Mouse (Mus musculus) left cerebral cortex, postnatal 14 days (tissue): ENCODE measurements around the gene Ambra1. TPM values are rescaled to one million over a fixed set of nuclear protein-coding genes. Genes with fewer than 3 reads are reported as not detected.

ENCODE experiments used
- DNase-seq, 2 experiments: peaks; one replicate each; pipeline ENCODE4 v3.0.0; 2021 to 2022; ENCODE audit warnings: low spot score in 2 of 2, mixed read lengths in 1 of 2
- intact Hi-C: fragments of 180-260 bp; cut with DNase I; formaldehyde crosslinking; loops from one replicate; pipeline ENCODE4 v1.15.1; 2025
- microRNA-seq, 2 experiments: library from miRNA; unstranded; fragments of <30 nt; microRNA quantifications; one replicate each; pipeline ENCODE4 v1.2.0; 2022
- total RNA-seq, 2 experiments: library from RNA; stranded (reverse); gene quantifications; 2 replicates each; pipeline ENCODE4 v1.2.3; 2021

Gene Ambra1
- total RNA-seq, 2 experiments from 2014 or later: 51.9 to 54.3 TPM

DNA sequence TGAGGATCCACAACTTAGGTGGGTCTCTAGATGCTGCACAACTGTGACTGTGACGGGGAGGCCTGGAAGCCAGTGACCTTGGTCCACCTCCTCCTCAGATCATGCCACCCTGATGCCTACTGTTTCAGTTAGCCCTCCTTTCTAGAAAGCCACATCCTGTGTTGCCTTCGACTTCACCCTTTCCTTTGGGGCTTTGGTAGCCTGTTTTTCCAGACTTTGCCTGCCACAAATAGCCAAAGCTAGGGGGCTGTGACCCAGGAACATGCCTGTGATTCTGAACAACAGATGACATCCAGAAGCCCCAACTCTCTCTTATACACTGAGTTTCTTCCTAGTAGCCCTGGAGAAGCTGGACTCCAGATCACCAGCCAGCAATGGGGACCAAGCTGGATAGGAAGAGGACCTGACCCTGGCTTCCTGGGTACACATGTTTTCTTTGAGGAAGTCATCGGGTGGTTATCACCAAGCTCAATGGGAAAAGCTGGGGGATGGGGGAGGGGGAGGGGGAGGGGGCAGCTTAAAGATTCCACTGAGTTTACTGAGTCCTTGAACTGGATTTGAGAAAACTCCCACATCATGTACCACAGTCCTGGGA lies 234.8 kb downstream of the Ambra1 start:
- intact Hi-C loops: no loop called here
- no peak for DNase-seq

DNA sequence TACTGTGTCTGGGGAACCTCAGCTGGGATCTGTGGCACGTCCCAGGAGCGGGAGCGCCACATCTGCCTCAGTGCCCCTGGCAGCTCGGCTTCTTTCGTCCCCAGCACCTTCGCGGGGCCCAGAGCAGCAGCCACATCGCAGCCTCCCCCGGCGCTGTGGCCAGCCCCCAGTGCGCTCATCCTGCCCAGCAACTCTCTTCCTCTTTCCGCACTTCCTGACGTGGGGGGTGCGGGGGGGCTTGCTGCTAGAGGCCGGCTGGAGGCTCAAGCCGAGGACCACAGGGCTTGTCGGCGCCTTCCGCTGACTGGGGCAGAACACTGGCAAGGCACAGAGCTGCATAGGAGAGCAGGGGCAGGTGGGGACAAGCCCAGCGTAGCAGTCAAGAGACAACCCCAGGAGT lies 235.5 kb downstream of the Ambra1 start:
- DNase-seq: no peak
- intact Hi-C loops: no loop called here

DNA sequence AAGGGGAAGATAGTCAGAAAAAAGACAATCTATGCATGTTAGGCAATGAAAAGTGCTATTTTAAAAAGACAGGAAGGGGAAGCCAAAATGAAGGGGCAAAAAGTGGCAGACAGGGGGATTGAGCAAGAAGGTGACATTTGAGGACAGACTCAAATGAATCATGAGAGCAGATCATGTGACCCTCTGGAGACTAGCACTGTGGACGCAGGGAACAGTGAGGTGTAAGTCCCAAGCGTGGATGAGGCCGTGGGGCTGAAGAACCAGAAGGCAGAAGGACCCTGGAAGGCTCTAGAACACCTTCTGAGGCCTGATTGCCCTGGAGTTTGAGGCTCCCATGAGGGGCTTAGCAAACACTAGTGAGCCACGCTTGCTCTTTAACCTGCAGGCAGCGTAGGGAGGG lies 236.4 kb downstream of the Ambra1 start:
- intact Hi-C loops: no loop called here
- no peak for DNase-seq

DNA sequence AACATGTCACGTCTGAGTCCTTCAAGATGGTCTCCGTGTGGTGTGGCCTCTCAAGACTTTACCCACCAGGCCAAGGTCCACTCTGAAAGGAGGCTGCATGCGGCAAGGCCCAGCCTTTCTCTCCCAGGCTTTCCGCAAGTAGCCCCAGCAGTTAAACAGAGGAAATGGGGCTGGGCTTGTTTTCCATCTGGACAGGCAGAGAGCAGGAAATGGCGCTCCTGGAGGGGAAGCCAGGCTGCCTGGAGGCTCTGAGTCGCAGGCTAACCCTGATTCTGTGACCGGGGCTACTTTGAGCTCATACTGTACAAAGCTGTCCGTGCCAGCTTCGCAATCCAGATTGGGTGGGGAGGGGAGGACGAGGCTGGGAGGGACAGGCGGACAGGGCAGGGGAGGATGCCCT lies 238.0 kb downstream of the Ambra1 start:
- intact Hi-C loops: no loop called here

More for the DNA sequence above, 238.0 kb downstream of the Ambra1 start:
- DNase-seq: no peak

Small RNA genes lying within 50 kb of the gene (microRNA-seq; reads per million reads assigned to microRNA genes)
- gene Mir6999: 0 to 0.53 reads per million in 2 experiments

Other genes with a start within 250 kb of the Ambra1 start
- 100 to 1,000 TPM; 119 to 124 TPM for gene Ckap5, start 203.4 kb upstream of the Ambra1 start, total RNA-seq
- gene F2, start 93.7 kb upstream of the Ambra1 start, total RNA-seq: under 1 TPM in 1 of 2 experiments, not detected in 1; 0.18 TPM
- 10 to 100 TPM; 11.1 to 13.3 TPM for gene Zfp408, start 80.3 kb upstream of the Ambra1 start, total RNA-seq
- gene Arhgap1, start 80.3 kb upstream of the Ambra1 start, total RNA-seq: 10 to 100 TPM; 80.3 to 88.9 TPM
- gene Atg13, start 19.6 kb upstream of the Ambra1 start, total RNA-seq: 10 to 100 TPM; 73.5 to 74.6 TPM
- 1 to 10 TPM; 6.5 to 8.3 TPM for gene Harbi1, start 19.3 kb upstream of the Ambra1 start, total RNA-seq
- gene Chrm4, start 197.1 kb downstream of the Ambra1 start, total RNA-seq: 10 to 100 TPM; 37.3 to 42.0 TPM
- 10 to 100 TPM; 24.9 to 26.3 TPM for gene Mdk, start 202.2 kb downstream of the Ambra1 start, total RNA-seq
- not detected for gene Gm9821, start 215.6 kb downstream of the Ambra1 start, total RNA-seq
- gene Dgkz, start 245.7 kb downstream of the Ambra1 start, total RNA-seq: 100 to 1,000 TPM; 342 to 377 TPM